Mouse (Mus musculus) WW6 (cell line): ENCODE measurements around the gene Iqcn.

Experiments used
- DNase-seq: peaks from one replicate; pipeline ENCODE4 v3.0.0-alpha.2; 2013; ENCODE audit warnings: low read depth, low spot score

Gene Iqcn

DNA sequence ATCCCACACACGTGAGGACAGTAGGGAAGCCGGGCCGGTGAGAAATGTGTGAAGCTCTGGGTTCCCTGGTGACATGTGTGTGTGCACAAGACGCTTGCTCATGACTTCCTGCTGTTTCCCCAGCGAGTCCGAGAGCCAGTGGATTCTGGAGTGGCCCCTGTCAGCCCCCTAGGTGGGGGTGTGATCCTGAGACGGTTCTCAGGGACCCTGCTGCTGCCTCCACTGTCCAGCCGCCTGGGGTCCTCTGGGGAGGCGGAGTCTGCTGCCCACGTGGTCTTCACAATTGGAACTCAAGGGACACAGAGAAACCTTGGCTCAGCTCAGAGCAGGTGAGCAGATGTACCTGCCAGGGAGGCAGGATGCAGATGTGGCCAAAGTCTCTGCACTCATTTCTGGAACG is 23.5 kb downstream of the Iqcn start:
- DNase-seq: no peak

DNA sequence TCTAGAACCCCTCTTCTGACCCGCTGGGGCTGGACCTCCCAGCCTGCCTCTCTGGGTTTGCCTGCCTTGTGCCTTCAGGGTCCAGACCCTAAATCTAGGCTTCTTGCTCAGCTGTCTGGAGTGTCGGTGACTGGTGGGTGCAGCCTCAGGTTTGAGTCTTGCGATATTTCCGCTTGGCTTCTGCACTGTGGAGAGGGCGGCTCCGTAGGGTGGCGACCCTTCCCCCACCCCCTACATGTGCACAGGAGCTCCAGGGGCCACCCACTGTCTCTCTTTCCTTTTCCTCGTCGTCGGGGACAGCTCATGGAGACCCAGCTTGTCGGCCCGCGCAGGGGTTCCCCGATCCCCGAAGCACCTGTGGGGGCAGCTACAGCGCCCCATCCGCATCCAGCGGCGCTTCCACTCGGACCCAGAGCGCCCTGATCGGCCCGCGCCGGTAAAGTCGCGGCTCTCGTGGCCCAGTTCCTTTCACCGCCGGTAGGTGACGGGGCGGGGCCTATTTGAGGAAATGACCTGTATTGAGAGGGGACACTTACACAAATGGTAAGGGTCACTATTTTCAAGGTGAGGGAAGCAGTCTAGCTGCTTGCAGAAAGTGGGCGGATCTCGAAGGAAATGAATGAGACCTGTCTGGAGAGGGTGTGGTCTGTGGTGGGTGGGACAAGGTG is 26.7 kb downstream of the Iqcn start:
- DNase-seq: no peak

DNA sequence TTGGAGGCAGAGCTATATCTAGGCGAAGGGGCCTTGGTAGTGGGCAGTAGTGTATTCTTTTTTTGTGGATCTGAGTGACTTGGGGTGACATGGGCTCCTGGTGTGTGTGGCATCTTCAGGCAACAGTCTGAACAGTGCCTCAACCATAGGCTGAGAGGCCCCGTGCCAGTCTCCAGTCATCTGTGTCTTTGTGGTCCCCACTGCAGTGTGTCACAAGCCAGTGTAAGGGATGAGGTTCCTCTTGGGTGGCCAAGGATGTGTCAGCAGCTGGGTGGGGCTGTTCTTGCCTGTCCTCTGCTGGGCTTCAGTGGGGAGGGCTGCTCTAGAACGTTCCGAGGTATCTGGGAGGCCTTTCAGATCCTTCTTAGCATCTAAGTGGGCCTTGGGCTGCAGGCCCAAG is 27.7 kb downstream of the Iqcn start:
- no peak for DNase-seq

DNA sequence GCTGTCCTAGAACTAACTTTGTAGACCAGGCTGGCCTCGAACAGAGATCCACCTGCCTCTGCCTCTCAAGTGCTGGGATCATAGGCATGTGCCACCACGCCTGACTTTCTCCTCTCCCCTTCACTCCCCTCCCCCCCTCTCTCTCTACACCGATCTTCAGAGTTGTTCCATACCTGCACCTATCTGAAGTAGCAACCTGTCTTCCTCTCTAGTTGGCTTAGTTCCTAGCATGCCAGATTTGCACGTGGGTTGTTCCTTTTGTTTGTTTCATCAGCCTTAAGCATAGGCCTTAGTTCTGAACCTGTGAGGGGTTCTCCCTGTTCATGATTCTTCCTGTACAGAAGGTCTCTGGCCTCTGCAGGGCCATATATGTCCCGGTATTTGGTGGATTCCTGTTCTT is 34.4 kb downstream of the Iqcn start:
- DNase-seq: no peak

DNA sequence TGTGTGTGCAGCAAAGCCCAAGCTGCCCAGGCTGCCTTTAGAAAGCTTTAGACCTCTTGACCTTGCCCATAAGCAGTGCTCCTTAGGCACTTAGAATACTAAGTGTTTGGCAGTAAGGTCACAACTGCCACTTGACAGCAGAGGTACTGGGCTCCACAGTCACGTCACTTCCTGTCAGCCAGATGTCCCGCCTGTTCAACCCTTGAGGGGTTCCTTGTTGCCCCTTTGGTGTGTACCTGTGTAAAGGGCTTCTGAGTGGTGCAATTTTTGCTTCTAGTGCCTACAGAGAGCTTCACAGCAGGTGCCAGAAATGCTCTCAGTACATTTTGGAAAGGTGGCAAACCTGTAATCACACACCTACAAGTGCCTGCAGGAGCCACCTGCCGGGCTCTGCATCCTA is 35.0 kb downstream of the Iqcn start:
- no peak for DNase-seq

DNA sequence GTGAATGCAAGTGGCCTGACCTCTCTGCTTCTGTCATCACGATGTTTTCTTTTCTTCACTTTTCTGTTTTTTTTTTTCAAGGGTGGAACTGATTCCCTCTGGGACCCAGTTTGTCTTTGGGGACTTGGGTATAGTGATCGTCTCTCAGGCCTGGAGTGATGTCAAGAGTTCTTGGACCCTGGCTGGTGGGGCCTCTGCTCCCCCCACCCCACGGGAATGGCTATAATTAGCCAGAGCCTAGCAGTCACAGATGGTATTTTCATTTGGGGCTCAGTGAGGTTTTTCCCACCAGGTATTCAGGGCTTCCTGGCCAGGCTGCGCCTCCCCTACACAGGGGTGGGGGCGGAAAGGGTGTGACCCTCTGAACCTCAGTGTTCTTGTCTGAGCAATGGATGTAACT is 38.4 kb downstream of the Iqcn start:
- DNase-seq: no peak

DNA sequence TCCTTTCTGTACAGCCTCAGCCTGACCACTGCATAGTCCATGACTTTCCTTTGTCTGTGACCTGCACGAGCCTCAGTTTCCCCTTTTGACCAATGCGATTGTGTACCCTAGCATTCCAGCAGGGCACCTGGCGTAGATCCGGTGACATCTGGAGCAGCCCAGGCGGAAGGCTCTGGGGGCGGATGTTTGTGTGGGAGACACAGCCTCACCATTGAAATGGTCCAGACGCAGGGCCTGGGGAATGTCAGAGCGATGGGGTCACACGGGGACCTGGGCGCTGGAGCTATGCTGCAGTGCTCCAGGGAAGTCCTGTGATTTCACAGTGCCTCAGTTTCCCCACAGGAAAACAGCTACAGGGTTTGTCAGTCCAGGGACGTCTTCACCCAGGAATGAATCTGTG is 38.9 kb downstream of the Iqcn start:
- DNase-seq: no peak

DNA sequence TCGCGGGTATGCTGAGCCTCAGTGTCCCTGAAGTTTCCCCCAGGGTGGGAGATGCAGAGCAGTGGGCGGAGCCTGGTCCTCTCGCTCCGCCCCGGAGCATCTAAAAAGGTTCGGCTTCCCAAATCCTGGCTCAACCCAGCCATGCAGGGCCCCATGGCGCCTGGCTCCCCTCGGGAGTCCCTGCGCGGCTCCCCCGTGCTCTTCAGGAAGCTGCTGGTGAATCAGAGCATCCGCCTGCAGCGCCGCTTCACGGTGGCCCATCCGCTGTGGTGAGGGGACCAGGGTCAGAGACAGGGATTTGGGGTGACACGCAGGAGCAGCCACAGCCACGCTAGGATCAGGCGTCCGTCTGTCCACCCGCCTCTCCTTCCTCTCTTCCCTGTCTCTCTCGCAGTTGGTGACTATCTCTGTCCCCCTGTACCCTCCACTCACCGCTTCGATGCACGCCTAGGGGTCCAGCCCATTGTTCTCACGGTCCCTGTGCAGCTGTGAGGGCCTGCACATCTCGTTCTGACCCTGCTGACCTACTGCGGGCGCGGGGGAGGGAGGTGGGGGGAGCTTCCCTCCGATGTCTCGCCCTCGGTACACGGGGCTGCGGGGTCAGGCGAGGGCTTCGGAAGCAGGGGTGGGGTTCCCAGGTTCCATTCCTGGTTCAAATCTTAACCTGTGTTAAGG is 39.9 kb downstream of the Iqcn start:
- DNase-seq: no peak

DNA sequence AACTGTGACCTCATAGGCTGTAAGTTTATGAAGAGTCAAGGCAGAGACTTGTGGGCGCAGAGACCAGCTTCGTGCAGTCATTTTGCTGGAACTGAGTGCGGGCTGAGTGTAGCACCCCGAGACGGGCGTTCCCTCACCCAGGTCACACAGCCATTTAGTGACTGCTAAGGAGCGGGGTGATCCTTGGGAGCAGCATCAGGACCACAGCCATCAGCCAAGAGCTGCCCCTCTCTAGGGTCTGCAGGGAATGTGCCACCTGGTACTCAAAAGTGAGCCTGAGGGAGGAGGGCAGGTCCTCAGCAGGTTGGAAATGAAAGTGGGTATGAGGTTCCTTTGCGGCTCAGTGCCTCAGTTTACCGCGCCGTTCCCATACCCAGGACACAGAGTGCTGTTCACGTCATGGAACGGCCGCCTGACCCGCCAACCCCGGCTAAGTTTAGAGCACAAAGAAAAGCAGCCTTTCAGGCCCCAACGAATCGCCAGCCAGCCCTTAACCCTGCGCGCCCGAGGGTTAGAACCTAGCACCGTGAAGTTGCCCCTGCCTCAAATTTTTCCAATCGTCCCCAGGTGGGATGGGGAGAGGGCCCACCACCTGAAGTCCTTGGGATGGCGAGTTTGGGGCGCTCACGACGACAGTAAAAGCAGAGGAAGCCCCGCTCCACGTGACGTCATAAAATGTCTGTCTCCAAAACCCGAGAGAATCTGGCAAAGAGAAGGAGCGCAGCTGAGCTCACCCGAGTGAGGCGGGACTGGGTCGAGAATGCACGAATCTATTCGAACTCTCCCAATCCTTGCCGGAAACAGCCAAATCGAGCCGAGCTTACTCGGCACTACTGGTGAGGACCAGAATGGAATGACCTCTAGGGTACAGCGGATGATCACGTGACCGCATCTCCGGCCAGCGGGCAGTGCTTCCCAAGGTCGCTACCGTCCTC is 40.7 kb downstream of the Iqcn start:
- no peak for DNase-seq

DNA sequence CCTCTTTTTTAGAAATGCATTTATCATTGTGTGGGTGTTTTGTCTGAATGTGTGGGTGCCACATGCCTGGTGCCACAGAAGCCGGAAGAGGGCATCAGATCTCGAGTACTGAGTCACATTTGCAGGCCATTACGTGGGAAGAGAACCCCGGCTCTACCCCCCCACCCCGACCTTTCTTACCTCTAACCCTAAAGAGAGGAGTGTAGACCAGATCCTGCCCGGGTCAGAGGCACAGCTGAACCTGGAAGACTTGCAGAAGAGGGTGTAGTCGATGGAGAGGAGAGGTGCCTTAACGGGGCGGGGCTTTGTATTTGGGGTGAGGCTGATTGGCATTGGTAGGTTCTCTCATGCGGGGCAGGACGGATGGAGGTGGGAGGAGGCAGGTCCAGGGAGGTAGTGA is 41.5 kb downstream of the Iqcn start:
- no peak for DNase-seq

DNA sequence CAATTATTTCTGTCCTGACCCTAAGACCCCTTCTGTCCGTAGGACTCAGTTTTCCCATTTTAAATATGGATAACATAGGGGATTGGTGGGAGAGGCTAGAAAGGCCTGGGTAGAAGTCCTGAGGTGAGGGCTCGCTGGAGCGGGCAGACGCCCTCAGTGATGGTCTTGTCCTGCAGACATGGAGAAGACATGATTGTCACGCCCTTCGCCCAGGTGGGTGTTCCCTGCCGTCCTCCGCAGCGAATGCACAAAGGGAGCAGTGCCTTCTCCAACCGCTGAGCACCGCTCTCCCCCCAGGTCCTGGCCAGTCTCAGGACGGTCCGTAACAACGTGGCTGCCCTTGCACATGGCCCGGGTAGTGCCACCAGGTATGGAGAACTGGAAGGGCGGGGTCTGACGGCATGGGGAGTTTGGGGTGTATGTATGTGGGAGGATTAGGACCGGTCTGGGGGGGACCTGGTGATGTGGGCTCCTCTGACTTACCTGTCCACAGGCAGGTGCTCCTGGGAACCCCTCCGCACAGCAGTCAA is 42.5 kb downstream of the Iqcn start:
- DNase-seq: no peak

DNA sequence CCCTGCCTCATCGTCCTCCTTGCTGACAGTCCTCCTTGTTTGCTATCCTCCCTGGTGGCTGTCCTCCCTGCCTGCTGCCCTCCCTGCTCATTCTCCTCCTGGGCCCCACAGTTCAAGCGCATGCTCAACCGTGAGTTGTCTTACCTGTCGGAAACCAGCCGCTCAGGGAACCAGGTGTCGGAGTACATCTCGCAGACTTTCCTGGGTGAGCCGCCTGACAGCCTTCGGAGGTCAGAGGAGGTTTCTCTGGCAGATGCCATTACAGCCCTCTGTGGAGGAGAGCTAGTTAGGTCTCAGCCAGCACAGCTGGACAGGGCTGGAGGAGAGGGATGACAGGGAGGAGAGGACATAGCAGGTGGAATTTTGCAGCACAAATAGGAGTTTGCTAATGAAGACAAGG is 43.4 kb downstream of the Iqcn start:
- DNase-seq: no peak

DNA sequence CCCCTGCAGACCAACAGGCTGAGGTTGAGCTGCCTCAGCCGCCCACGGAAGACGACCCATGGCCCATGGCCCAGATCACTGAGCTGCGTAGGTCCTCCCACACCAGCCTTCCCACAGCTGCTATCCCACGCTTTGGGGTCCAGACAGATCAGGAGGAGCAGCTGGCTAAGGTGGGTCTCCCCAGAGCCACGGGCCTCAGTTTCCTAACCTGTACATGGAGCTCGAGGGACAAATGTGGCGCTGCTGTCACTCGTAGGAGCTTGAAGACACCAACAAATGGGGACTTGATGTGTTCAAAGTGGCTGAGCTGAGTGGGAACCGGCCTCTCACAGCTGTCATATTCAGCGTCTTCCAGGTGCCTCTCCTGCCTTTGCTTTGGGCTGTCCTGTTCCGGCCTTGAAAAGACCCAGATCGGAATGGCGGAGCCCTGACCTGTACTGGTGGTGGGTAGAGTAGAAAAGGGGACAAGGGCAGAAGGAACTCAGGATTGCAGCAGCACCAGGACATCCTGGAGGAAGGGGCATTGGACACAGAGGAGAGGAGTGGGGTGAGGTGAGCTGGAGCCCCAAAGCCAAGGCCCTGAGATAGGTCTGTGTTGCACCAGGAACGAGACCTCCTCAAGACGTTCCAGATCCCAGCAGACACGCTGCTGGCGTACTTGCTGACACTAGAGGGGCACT is 44.1 kb downstream of the Iqcn start:
- DNase-seq: no peak

DNA sequence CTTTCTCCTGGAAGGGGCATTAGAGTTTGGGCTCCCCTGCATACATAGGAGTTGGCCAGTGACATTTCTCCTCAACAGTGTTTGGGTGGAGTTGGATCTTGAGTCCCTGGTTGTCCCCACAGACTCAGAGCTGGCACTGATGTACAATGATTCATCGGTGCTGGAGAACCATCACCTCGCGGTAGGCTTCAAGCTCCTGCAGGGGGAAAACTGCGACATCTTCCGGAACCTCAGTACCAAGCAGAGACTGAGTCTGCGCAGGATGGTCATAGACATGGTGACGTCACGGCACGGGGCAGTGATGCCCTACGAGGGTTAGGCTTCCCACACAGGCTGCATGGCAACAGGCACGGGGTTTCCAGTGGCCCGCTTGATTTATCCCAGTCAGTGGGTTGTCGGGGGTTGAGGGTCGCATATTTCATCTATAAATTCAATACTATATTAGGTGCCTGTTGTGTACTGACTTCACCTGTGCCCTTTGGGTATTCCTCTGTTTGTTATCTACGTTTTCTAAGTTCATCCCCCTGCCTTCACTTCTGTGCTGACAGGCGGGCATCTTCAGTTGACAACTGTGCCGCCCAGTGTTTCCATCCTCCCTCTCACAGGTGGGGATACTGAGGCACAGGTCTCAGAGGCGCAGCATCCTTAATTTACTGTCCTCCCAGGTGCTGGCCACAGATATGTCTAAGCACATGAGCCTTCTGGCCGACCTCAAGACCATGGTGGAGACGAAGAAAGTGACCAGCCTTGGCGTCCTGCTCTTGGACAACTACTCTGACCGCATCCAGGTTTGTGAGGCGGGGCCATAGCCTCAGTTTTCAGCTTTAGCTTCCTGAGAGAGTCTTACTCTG is 45.2 kb downstream of the Iqcn start:
- no peak for DNase-seq

DNA sequence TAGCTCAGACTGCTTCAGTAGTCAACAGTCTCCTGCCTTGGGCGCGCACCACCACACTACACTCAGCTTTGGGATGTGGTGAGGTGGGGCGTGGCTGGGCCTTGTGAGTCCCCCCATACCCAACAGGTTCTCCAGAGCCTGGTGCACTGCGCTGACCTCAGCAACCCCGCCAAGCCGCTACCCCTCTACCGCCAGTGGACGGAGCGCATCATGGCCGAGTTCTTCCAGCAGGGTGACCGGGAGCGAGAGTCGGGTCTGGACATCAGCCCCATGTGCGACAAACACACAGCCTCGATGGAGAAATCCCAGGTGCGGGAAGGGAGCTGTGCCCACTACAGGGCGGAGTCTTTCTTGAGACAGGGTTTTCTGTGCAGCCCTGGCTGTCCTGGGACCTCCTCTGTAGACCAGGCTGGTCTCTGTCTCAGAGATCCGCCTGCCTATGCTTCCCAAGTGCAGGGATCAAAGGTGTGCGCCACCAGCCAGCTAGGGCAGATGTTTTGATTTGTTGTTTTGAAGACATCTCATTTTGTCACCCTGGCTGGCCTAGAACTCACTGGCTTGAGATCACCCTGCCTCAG is 45.9 kb downstream of the Iqcn start:
- DNase-seq: no peak

DNA sequence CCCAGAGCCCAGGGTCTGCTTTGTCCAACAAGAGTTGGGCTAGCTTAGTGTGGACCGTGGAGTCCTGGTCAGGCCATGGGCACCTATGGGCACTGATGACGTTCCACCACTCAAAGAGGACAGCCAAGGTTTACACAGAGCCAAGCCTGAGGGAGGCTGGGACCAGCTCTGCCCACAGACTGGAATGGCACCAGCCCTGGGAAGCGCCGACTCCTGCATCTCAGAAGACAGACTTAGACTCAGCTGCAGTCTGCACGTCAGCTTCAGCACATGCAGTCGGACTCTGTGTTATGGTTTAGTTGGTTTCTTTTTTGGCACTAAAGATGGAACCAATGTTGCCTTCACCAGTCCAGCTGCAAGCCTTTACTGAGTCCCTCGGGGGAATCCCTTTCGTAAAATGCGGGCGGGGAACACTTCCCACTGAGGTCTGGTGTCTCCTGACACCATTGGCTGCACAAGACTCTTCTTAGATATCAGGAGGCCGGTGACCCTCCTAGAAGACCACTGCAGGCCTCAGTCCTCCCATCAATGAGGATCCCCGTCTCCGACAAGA is 46.9 kb downstream of the Iqcn start:
- no peak for DNase-seq

DNA sequence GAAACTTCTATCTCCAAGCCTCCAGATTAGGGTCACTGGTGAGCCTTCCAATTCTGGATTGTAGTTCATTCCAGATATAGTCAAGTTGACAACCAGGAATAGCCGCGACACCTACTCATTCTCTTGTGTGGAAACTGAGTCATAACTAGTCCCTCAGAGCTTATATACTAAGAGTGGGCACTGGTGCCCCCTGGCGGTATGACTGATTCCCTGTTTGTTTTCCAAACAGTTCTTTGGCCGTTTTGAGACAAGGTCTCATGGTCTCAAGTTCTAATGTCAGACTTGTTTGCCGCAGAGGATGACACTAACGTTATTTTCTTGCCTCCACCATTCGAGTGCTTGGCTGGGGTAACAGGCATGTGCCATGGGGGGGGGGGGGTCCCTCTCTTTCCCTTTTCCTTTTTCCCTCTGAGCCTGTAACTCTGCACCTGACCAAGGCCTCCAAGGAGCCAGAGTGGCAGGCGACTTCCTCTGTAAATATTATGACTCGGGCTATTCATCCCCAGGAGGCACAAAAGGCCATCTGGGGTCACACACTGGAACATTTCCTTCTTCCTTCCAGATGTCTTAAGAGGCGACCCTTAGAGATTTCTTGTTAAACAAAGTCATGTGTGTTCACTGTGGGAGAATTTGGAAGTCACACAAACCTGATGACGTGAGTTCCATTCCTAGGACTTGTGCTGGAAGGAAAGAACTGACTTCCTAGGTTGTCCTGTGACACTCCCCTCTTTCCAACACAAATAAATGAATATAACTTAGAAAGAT is 48.9 kb downstream of the Iqcn start:
- DNase-seq: no peak

DNA sequence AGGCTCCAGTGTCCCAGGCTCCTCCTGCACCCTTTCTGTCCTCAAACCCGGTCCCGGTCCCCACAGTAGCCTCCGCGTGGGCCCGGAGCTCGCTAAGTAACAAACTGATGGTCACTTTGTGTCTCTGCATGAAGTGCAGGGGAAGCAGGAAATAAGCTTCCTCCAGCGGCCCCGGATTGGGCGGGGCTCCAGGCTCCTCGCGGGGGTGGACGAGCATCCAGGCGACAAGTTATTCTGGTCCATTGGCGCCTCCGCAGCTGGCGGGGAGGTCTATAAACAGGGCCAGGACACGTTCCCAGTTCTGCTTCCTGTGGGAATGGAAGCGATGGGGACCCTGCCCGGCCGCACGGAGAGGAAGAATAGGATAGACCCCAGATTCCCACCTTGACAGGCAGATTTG is 49.9 kb downstream of the Iqcn start:
- DNase-seq: no peak
